Mouse (Mus musculus) spleen, postnatal 14 days (tissue): ENCODE measurements around the gene Zfp706.
"Not testable (repeated sequence)": the region's sequence is repeated elsewhere in the genome, so short reads cannot be mapped to it uniquely, and the experiment has no call there.

Experiments
- DNase-seq, 2 experiments: peaks; one replicate each; pipeline ENCODE4 v3.0.0; 2021 to 2022; ENCODE audit warnings: low spot score in 2 of 2

Zfp706 gene

DNA sequence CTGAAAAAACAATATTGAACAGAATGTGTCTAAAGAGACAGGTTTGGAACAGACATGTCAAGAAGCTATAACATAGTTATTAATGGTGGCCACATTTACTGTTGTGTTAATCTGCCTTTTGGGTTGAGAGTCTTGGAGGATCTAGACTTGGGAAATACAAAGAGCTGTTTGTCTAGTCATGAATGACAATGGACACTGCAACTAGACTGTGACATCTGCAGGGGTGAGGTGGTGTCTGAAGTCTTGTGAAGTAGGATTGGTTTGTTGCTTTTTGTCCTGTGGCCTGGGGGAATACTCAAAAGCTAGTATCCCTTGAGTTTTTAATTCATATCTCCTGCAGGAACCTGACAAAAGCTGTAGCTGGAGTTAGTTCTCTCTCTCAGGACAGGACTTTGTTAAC lies 973 bp upstream of the Zfp706 start:
- no peak for DNase-seq

DNA sequence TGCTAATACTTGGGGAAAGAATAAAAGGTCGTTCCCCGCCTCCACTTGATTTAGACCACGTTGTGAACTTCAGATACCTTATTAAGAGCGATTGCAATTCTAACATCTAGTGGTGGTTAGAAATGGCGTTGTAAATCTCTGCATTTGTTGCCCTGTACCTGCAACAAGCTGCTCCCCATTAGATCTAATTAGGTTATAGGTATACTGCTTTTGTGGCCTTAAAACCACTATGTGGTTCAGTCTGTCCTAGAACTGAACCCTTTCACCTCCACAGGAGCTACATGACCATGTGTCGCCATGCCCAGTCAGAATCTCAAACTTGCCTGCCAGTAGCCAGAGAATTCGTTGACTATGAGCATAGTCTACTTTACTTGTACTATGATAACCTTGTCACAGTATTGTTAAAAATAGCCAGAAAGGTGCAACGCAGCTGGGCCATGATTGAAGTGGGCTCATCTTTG lies 416 bp upstream of the Zfp706 start:
- DNase-seq: no peak

DNA sequence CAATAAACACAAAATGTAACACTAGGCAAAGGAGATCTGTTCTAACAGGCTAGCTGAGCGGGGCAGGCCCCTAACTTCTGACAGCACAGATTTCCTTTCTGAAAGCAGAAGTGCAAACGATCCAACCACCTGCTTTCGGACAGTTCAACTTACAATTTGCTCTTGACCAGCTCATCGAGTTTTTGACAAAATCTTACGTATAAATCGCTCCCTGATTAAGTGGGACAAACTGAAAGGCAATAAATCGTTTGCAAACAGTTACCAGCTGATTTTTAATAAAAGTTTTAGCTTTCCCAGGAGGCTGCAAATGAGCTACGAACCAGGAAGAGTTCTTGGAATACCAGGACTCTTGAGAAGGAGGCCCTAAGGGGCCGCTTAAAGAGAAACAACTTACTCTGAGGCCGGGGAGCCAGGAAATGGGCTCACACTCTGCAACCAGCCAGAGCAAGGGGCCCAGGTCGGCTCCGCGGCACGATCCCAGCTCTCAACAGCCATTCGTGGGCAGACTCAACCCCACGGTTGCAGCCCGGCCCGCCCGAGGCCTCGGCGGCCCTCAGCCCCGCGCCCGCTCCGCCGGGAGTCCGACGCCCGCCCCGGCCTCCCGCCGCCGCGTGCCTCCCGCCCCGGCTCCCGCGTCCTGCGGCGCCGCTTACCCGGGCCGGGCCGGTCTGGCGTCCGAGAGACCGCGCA lies 953 bp downstream of the Zfp706 start:
- DNase-seq: peak; percentile 20 to 41

DNA sequence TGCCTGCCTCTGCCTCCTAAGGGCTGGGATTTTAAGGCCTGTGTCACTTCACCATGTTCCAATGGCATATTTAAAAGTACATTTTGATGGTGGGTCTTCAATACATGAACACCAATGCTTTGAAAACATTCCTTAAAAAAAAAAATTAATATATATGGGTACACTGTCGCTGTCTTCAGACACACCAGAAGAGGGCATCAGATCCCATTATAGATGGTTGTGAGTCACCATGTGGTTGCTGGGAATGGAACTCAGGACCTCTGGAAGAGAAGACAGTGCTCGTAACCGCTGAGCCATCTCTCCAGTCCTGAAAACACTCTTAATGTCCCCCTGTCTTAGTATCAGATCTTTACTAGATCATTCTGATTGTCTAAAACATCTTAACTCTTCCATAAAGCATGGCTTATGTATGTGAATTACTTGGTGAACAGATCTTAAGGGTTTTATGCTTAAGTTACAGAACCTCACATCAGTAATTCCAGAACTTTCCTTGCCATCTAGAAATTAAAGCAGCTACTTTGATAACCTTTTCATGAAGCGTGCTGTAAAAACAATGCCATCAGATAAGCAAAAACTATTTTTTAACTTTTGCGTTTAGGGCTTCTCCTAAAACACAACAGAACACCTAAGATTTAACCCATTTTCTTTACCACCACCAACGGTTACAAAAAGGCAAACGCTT lies 1.6 kb downstream of the Zfp706 start:
- no peak for DNase-seq

DNA sequence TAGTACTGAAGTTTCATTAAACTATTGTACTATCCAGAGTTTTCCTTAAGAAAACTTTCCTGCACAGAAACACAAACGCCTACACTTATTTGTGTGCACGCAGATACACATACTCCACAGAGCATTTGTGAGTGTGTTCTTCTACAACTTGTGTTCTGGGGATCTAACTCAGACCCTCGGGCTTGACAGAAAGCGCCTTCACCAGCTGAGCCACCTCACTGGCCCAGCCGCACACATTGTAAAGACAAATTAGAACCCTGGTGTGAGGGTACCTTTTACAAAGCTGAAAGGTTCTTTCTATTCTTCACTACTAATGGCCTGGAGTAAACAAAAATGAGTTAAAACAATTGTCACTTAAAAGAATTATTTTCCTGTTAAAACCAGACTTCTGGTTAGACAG lies 2.7 kb downstream of the Zfp706 start:
- DNase-seq: no peak

DNA sequence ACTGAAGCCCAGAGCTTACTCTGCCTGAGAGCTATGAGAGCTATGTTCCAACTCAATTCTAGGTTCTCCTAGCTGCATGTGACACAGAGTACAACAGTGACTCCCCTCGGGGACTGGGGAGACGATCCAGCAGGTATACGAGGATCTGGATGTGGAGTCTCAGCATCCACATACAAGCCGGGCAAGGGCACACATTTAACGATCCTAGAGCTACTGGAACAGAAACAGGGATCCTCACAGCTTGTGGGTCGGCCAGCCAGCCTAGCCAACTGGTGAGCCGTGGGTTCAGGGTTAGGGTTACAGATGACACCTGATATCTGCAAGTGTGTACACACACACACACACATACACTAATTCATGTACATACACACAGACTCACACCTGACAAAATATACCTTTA lies 5.3 kb downstream of the Zfp706 start:
- DNase-seq: no peak

DNA sequence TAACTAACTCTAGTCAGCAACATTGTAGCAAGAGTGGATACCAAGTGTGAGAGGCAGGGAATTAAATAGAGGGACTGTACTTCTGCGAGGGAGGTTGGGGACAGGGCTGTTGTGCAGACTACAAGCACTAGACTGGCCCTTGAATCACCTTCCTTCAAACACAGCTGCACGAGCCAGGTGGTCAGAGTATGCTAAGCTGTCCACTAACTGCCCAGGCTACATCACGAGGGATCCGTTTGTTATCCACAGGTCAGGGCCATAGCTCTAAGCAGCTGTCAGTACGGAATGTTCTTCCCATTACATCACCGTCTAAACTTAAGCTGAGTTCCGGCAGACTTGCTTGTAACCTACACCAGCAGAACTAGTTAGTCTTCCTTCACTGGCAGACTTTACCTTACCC lies 8.0 kb downstream of the Zfp706 start:
- not testable (repeated sequence) for DNase-seq

DNA sequence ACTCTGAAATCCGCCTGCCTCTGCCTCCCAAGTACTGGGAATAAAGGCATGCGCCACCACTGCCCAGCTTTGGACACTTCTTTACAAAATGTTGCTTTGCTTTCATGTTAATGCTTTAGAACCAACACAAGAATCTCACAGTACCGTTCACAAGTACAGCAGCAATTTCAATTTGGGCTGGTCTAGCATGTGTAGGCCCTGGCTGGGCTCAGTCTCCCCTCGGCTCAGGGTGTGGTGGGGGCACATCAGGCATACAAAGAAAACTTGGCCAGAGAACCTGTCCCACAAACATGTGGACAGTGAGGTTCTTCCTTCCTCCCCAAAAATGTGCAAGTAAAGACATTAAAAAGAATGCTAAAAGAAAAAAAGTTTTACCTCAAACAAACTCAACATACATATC lies 12.4 kb downstream of the Zfp706 start:
- DNase-seq: no peak

DNA sequence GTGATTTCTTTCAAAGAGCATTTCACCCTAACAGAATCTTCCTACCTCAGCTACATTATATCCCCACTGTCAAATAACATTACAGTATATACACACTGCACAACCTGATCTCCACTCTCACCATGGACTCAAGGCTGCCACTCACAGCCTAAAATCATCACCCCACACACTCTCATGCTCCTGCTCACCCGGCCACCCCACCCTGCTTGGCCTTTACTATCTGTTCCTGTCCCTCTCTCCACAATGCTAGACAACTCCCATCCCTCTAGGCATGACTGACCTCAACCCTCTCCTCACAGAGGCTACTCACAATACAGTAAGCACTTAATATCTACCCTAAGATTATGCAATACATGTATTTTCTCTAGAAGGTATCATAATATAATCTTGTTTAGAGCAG lies 12.9 kb downstream of the Zfp706 start:
- no peak for DNase-seq

DNA sequence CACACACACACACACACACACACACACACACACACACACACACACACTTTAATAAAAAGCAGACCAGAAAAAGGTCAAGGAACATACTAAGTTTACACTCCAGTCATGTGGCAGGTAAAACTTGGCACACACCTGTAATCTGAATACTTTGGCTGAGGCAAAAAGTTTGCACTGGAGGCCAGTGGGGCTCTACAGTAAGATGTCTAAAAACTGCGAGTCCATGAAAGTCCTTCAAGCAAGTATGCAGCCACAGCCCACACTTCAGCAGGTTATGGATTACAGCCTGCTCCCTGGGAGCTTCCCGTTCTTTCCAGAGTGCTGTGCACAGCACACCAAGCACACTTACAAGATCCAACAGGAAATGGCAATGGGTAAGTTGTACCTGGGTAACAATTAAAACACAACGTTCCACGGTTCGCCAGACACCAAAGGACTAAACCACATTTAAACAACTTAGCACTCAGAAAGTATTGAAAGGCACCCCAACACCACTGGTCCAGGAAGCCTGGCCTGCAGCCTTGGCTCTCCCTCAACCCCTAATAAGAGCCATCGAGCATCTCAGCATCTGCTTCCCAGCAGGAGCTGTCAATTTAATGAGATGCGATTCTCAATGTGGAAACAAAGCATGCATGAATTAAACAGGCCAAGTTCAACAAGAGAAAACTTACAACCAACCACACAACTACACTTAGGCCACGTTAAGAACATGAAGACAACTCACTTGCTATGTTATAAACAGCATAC lies 14.0 kb downstream of the Zfp706 start:
- no peak for DNase-seq

DNA sequence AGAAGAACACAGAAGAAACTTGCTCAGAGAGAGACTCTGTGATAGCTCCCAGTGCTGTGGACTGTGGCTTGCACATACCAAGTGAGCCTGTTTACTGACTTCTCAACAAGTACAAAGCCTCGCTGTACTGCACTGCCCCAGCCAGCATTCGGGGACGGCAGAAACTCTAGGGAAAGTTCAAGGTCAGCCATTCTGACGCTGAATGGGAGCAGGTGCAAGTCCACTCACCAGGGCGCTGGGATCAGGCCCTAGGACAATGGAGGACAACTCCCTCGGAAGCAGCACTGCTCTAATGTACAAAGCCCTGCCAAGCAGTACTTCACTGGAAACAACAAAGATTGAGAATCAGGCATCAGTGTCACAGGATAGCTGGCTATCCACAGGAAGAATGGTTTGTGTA lies 16.2 kb downstream of the Zfp706 start:
- no peak for DNase-seq

DNA sequence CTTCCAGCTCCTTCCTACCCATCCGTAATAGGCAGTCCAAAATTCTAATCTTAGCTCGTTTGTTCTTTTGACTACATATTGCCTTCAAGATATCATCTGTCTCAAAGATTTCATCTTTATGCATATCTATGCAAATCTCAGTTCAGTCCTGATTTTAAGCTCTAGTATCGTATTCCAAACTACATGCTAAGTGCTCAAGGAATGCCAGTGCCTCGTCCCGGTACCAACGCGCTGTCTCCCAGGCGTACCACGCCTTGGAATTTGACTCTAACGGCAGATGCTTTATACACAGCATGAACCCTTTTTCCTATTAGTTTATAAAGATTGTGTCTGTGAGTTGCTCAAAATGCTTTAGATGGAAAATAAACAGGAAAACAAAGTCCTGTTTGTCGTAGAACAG lies 17.7 kb downstream of the Zfp706 start:
- DNase-seq: no peak

DNA sequence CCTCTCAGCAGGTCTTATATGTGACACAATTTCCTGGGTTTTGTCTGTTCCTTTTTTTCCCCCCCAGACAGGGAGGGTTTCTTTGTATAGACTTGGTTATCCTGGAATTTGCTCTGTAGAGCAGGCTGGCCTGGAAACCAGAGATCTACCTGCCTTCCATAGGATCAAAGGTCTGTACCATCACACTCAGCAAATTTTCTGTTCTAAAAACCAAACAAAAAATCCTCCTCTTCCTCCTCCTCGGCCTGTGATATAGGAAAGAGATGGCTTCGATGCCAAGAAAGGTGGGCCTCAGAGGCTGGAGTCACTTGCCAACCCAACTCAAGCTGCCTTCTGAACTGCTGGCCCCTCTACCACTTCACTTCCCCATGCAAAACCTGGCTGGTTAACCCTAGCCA lies 18.9 kb downstream of the Zfp706 start:
- DNase-seq: no peak

DNA sequence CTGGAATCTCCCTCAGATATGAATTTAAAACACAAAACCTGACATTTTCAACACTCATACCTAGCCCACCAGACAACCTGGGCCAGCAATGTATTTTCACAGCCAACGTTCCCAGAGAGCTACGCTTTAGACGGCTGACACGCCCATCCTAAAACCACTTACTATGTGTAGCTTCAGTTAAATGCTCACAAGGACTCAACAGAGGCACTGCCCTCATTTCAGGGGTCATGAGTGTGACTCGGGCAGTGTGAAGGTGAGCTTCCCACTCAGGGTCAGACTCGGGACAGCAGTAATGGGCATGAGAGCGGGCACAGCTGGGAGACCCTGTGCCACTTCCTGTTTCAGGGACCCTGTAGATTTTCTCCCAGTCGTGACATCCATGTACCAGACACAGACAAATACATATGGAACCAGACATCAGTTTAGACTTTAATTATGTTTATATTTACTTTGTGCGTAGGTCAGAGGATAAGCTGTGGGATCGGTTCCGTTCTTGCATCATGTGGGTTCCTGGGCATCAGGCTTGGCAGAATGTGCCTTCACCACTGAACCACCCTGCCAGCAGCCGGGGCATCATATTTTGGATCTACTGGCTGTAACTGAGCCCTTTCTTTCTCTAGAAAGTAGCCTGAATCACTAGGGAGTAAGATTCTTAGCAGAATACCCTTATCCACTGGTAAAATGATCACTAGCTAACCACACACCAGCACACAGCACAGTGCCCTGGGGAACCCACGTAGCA lies 19.4 kb downstream of the Zfp706 start:
- no peak for DNase-seq

DNA sequence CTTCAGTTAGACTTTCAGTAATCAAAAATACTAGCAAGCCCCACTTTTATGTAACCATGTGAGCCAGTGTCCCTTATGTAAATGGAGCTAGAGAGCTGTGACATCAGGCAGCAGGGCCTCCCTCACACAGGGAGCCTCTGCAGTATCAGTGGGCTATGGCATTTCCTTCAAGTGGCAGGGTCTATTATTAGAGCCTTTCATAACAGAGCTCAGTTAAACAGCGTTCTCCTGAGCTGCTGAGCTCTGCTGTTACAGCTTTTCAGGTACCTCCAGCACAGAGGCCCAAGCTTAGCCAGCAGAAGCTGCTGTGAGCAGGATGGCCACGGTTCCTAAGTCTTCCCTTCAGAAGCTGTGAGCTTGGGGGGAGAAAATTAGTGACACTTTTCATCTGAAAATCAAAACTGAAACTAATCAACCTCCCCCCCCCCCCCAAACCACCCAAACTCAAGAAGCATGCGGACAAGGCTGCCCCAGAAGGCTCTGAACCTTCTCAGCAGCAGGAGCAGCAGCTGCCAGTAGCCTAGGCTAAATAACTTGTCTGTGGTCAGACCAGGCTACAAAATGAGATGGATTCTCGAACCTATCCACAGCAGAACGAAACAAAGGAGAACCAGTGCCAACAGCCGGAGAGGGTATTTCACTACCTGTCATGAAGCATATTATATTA lies 20.2 kb downstream of the Zfp706 start:
- no peak for DNase-seq

DNA sequence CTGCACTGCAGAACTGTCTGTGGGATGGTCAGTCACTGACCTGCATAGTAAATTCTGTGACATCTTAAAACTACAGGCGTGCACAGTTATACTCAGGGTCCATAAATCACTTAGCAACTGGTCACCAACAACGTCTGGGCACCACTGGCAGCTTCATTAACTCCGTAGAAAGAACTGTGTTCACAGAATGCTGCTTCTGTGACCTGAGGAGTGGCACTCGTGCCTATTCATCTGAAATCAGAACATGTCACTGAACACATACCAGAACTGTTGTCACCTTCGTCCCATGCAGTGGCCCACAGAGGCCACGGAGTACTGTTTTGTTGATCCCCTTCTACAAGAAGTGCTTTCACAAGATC lies 22.0 kb downstream of the Zfp706 start:
- no peak for DNase-seq

DNA sequence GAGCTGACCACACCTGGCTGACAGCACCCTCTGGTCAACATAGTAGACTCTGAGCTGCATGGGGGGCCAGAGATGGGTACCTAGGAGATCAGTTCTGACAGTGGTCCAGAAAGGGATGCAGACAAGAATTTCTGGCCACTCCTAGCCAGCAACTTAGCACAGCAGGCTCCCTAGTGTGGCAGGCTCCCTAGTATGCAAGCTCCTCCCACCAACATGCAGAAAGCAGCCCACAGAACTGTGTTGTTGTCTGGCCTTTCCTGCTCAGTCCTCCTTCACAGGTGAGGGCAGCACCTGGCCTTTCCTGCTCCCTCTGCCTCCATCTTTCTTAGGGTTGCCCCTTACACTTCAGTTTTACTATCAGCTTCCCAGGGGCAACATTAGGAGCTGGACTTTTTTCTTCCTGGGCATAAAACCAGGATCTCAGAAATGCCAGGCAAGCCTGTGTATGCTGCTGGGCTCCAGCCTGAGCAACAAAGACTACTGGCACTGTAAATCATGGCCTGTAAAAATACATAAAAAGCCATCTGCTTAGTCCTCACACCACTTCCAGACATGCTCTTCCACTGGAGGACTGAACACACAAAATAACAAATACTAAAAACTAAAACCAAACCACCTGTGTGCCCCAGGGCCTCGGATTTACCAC lies 22.5 kb downstream of the Zfp706 start:
- DNase-seq: no peak

DNA sequence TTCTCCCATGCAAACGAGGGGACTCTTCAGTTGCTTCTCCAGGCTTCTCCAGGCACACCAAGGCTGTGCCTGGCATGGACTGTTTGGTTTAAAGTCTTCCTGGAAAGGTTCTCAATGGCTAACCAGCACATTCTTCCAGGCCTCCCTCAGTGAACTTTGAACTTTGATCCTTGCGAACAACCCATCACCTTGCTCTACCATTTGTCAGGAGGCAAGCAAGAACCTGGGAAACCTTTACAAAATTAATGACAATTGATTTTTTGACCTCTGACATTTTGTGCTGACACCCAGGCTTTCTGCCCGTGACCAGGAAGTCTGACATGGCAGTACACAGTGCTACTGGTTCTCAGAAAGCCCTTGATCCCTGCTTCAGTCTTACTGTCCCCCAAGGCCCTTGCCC lies 24.1 kb downstream of the Zfp706 start:
- no peak for DNase-seq

DNA sequence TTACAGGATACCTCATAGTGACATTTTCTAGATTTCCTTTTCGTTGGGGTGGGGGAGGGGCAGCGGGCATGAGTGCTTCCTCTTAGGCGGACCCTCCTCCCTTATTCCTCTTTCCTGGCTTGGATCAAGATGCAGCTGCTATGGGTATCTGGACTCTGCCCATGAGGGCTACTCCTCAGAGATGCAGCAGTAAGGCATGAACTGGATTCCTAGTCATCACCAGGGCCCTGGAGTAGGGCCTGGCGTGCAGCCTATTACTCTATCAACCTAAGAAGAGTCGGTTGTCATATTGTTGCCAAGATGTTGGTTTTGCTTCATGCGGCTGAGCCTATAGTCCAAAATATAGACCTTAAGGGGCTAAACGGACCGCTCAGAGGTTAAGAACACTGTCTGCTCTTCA lies 27.3 kb downstream of the Zfp706 start:
- no peak for DNase-seq

DNA sequence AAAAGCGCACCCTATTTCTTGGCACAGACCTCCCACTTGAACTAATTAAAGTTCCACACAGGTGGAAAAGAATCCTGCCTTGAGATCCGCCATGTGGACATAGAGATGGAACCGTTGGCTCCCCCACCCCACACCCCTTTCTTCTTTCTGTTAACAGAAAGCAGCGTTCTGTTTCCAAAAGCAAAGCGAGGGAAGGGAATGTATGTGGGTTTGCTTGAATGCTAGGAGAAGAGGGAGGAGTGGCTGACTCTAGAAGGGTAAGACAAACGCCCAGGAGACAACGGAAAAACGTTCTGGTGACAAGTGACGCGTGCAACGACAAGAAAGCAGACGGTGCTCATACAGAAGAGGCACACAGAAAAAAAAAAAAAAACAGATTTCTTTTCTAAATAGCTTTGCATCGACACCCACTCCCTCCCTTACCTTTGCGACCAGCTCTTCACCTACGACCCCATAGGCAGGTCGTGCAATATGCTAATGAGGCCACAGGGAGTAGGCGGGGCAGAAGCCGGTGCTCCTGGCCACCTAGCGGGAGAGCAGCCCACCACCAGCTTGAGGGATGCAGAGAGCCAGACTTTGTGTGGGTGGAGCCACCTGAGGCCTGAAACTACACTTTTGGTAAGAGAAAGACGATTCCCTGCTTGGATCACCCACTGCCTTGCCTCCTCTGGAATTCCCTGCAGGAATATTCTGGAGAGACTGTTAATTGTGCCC lies 27.9 kb downstream of the Zfp706 start:
- DNase-seq: peak in 1 of 2 experiments; percentile 34

DNA sequence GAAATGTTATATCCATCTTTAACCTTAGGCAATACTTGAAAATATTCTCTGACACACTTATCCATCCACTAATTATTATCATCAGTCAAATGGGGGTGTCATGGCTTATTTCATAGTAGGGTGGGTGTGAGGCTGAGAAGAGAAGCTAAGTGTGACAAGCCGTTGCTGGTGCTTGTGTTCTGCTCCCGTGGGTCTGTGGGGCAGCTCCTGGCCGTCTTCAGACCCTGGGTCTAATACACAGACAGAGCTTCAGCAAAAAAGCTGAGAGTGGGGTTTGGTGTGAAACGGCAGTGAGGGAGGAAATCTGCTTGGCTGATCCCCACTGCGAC lies 28.4 kb downstream of the Zfp706 start:
- DNase-seq: no peak
